Mouse (Mus musculus): ENCODE results near the gene Rbfox2.
"Not testable (repeated sequence)": the region's sequence is repeated elsewhere in the genome, so short reads cannot be mapped to it uniquely, and the experiment has no call there.

Gene Rbfox2

GRCm38 (mm10) chr15:77306547-77307261 lies at the start of gene Rbfox2:
Rbfox2 (minus strand) TSS chr15:77307004.
- DNase-seq, result peak; percentile 92

- no peak for DNase-seq
Observed at GRCm38 (mm10) chr15:77356248-77356810, 49.5 kb upstream of the Rbfox2 start.

DNA sequence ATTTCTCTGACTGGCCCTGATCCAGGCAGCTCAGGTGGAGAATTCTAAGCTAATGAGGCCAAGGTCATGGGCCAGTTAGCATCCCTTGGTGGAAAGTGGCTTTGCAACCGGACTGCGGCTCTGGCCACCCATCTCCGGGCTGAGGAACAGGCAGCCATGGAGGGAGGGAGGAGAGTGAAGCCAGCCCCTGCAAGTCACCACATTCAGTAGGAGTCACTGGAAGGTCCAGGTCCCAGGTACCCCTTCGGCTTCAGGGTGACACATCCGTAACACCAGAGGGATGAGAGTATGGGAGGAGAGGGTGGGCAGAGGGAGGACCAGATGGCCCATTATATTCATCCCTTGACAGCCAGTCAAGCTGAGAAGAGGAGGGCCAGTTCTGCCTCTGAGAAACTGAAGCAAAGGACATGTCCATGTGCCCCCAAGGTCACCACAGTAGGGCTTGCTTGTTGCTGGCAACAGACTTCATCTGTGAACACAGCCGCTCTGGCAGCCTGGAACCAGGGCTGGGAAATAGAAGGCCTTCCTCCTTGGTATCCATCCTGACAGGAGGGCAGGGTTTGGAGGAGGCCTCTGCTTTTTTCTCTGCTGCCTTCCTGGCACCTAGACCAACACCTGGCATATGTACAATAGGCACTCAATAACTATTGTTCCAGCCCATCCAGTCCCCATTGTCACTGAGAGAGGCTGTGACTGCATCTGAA lies 48.2 kb upstream of the Rbfox2 start:
- no peak for DNase-seq

DNA sequence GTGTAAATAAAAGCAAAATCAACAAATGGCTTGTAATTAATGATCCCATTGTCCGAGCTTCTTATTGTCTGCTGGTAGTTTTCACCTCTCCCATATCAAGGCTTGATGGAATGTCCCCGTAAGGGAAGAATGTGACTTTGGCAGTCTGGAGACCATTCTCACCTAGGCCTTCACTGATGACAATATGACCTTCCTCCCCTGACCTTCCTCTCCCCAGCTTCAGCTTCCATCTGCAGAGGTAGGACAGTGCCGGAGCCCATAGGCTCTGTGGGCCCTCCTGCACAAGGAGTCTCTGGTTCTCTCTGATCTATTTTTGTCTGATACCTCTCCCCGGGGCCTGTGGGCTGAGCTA lies 47.7 kb upstream of the Rbfox2 start:
- no peak for DNase-seq

DNA sequence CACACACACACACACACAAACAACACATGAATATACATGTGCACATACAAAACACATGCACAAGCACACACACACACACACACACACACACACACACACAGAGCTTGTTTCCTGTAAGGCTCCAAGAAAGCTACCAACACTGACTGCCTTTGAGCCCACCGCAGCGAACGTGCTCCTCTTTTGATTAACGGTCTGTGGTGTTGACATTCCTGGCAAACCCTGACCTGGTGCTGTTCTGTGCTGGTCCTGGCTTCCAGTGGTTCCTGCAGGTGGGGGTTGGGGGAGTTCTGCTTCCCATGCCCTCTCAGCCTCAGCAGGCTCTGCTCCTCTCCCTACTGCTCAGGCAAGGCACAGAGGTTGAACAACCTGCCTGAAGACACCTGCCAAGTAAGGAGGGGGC lies 47.0 kb upstream of the Rbfox2 start:
- DNase-seq, result no peak

DNA sequence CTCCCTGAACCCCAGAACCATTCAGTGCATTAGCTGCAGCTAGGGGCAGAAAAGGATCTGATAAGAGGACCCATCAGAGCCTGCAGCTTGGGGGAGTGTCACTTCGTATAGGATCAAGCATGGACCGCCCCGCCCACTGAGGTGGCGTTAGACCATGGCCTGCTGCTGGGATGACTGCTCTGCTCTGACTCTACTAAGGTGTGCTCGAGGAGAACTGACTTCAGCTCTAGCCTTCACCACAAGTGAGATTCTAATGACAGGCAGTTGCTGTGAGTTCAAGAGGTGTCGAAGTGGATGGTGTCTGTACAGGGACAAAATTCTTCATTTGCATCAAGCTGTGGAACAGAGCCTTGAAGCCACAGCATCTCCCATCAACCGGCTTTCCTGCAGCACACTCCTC lies 46.1 kb upstream of the Rbfox2 start:
- no peak for DNase-seq

DNA sequence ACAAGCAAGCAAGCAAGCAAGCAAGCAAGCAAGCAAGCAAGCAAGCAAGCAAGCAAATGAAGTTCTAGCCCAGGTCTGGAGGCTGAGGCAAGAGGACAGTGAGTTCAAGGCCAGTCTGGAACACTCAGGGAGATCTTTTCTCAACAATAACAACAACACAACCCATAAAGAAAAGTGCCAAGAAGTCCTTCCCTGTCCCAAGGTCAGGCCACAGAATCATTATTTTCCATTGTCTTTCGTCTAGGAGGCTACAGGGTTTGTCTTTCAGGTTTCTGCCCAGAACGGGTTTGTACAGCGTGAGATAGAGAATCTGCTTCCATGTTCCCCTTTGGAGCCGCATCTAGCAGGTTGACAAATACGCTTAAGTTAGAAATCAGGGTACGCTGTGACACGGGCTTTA lies 43.3 kb upstream of the Rbfox2 start:
- no peak for DNase-seq

GRCm38 (mm10) chr15:77348146-77348545 lies 41.3 kb upstream of the Rbfox2 start:
- DNase-seq, result no peak

DNA sequence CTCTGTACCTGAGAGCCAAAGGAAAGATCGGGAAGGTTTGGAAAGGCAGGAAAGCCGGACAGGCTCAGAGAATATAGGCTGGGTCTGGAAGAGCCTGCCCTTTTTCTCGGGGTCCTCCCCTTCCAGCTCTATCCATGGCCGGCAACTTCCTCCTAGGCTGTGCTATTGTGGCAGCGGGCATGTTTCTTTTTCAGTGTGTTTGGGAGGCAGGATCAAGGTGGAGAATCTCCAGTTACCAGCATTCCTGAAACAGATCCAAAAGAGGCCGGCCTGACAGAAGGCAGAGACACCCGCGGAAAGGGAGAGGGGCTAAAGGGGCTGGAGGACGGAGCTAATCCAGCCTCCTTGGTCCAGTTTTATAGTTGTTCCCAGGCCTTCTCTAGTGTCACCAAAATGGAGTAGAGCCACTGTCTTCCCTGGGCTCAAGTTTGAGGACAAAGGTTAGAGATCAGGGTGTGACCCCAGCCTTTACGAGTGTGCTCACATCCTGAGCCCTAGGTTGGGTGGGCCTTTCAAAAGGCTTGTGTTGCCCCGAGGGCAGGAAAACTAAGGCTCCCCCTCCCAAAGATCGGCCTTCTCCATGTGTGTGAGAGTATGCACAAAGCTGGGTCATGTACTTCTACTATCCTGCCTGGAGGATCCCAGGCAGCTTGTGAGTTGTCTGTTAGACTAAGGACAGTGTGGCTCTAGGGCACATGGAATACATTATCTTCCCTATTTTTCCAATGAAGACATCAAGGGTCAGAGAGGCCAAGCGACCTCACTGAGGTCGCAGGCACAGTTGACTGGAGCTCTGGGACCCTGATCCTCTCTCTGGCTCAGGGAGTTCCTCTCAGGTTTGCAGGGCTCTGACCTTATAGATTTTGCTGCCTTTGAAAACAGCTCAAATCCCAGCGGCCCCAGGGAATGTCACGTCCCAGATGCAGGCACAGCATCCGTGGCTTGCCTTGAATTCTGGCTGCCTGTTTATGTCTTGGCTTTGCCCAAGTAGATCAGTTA lies 37.6 kb upstream of the Rbfox2 start:
- DNase-seq, result no peak

DNA sequence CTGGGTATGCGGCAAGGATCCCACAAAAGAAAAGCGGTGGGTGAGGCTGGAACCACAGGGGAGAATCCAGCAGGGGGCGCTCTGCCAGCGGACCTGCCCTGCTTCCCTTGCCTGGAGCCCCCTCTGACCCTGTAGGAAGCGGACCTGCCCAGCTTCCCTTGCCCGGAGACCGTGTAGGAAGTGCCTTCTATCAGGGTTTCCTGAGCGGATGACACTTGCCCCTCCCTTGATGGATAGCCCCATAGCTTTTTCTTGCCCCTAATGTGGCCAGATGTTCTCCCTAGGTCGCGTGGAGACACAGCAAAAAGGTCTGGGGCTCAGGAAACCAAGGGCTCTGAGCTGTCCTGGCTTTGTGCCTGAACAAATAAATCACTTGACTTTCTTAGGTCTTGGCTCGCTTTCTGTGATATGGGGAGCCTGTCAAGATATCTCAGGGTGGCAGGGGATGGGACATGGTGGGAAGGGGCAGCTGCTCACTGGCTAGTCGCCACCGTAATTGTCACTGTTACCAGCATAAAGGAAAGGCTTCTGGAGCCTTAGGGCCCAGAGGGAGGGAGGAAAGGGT lies 36.8 kb upstream of the Rbfox2 start:
- peak; percentile 89 for DNase-seq

GRCm38 (mm10) chr15:77342962-77343526 lies 36.2 kb upstream of the Rbfox2 start:
- DNase-seq, result no peak

DNA sequence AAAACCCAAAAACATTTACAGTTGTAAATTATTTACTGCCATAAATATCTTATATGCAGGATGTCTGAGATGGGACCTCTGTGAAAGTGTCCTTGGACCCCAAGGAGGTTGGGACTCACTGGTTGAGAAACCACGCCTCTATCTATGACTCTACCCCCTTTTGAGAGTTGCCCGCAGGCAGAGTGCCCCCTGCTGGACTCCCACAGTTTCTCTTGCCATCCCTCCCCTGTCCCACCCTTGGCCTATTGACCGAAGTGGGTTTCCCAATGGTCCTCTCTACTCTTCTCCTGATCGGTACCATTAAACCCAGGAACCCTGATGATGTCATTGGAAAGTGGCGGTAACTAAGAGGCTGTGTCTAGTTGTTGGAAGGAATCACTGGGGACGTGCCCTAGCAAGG lies 35.2 kb upstream of the Rbfox2 start:
- DNase-seq, result no peak

DNA sequence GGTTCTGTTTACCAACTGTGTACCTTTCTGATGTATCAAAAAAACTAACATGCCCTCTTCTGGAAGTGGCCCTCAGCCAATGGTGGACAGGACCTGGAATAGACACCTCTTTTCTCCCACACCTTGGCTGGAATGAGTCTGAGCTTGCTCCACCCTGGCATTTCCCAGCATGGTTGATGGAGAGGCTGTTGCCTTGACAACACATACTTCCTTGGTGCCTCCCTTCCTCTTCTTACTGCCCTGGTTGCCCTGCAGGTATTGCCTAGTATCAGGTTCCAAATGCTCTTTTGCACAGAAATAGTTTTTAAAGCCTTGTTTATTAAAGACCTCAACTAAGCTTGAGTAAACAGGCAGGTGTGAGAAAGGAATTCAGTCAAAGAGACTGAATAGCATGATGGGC lies 33.8 kb upstream of the Rbfox2 start:
- DNase-seq, result no peak

DNA sequence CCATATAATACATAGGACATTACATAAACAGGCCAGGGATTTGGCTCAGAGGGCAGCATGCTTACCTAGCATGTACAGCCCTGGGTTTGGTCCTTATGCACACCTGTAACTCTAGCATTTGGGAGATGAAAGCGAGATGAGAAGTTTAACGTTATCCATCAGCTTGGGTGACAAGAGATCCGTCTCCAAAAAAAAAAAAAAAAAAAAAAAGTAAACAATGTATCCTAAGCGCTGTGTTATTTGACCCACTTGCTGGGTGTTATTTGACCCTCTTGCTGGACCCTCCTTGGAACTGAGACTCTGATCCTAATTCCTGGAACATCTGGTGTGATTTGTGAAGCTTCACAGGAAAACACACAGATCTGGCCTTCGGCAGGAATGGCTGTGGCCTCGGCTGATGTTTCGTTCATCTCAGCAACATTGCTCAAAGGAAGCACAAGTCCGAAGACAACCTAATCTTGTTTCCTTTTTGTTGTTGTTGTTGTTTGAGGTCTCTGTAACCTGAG lies 32.2 kb upstream of the Rbfox2 start:
- no peak for DNase-seq

DNA sequence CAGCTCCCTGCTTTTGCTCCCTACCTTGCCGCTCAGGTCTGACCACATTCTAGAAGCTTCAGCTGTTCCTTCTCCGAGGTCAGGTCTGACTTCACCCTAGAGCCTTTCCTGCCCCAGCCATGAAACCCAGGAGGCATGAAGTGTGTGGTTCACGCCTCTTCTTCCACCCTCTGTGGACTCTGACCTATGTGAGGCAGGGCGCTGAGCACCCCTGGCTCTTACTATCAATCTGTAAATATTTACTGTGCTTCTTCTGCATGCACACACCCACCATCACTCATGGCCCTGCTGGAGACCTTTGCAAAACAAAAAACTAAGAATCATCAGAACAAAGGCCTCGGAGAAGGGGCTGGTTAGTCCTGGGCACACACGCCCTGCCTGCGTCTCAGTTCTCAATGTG lies 31.6 kb upstream of the Rbfox2 start:
- DNase-seq, result no peak

- no peak for DNase-seq
Observed at GRCm38 (mm10) chr15:77337926-77338325, 31.1 kb upstream of the Rbfox2 start.

- DNase-seq, result no peak
Observed at GRCm38 (mm10) chr15:77336968-77337341, 30.2 kb upstream of the Rbfox2 start.

GRCm38 (mm10) chr15:77336287-77336967 lies 29.6 kb upstream of the Rbfox2 start:
- DNase-seq, result peak; percentile 95

- not testable (repeated sequence) for DNase-seq
Observed at GRCm38 (mm10) chr15:77335185-77335584, 28.4 kb upstream of the Rbfox2 start.

DNA sequence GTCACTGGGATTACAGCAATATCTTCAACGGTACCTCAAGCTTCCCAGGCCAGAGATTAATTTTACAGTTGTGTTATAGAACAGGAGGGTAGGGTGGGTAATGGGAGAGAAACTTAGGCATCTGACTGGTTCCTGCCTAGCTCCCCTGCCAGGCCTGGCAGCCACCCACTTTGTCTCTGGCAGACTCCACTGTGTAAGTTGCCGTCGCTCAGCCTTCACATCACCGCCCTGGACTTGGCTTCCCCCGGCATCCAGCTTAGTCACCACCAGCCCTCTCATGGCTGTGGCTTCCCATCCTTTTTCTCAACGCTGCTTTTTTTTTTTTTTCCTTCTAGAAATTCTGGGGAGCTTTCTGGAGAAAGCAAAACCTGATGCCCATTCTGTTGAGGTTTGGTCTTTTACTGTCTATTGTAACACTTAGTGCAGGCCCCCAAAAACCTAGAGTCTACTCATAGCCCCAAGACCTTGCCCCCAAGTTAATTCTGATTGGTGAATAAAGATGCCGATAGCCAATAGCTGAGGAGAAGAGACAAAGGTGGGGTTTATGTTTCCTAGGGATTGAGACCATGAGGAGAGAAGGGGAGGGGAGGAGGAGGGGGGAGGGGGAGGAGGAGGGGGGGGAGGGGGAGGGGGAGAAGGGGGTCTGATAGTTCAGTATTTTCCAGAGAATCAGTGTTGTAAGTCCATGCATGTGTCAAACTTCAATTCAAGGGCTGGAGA lies 25.6 kb upstream of the Rbfox2 start:
- DNase-seq, result peak; percentile 42

GRCm38 (mm10) chr15:77331444-77331843 lies 24.6 kb upstream of the Rbfox2 start:
- DNase-seq, result no peak
